Mouse (Mus musculus) limb, embryonic 11.5 days (tissue): ENCODE data around the gene Trim44. TPM values are rescaled to one million over a fixed set of nuclear protein-coding genes. Genes with fewer than 3 reads are reported as not detected.

Source experiments
- ATAC-seq: fragments of 200-750 bp; cut with Nextera tagmentation; 2 replicates; pipeline ENCODE4 v1.8.0; 2017; ENCODE audit warnings: low read depth; ENCODE audit not compliant: insufficient number of reproducible peaks, low FRiP score, low TSS enrichment
- DNase-seq: peaks from one replicate; pipeline ENCODE4 v3.0.0-alpha.2; 2015; ENCODE audit warnings: low spot score
- H3K27ac ChIP-seq: fragments of 300-500 bp; sonication (generic); replicated peaks from 2 replicates; pipeline ENCODE4 v1.5.1; 2014; ENCODE audit warnings: low read depth, mild to moderate bottlenecking, low read length
- H3K27me3 ChIP-seq: fragments of 300-500 bp; sonication (generic); 2 replicates; pipeline ENCODE4 v1.6.1; 2014; ENCODE audit warnings: mild to moderate bottlenecking, low read length, mixed read lengths; ENCODE audit not compliant: control insufficient read depth, insufficient read depth
- H3K36me3 ChIP-seq: fragments of 300-500 bp; sonication (generic); 2 replicates; pipeline ENCODE4 v1.6.1; 2014; ENCODE audit warnings: mild to moderate bottlenecking, low read length, moderate library complexity, mixed read lengths; ENCODE audit not compliant: control insufficient read depth, insufficient read depth
- H3K4me1 ChIP-seq: fragments of 300-500 bp; sonication (generic); 2 replicates; pipeline ENCODE4 v1.6.1; 2014; ENCODE audit warnings: low read length, mixed read lengths; ENCODE audit not compliant: control insufficient read depth, insufficient read depth
- H3K4me2 ChIP-seq: fragments of 300-500 bp; sonication (generic); 2 replicates; pipeline ENCODE4 v1.6.1; 2014; ENCODE audit warnings: low read depth, mild to moderate bottlenecking, moderate library complexity; ENCODE audit not compliant: severe bottlenecking
- H3K4me3 ChIP-seq: fragments of 300-500 bp; sonication (generic); 2 replicates; pipeline ENCODE4 v1.5.1; 2014; ENCODE audit warnings: low read depth, low read length
- H3K9ac ChIP-seq: fragments of 300-500 bp; sonication (generic); 2 replicates; pipeline ENCODE4 v1.6.1; 2014; ENCODE audit warnings: mild to moderate bottlenecking, low read length
- H3K9me3 ChIP-seq: fragments of 300-500 bp; sonication (generic); 2 replicates; pipeline ENCODE4 v1.6.1; 2016; ENCODE audit warnings: low read length; ENCODE audit not compliant: control insufficient read depth
- WGBS: fragments of 180-500 bp; shearing (Covaris S2); extraction: QIAGEN DNeasy Blood & Tissue Kit; methylation state at CpG from one replicate; pipeline ENCODE4 v1.1.7; 2014; 5-methylcytosine and 5-hydroxymethylcytosine counted together
- polyA plus RNA-seq: library from polyadenylated mRNA; unstranded; fragments of >200 nt; fragmentation: Nextera tagmentation; extraction: Ambion mirVana; gene quantifications from 2 replicates; pipeline ENCODE4 v1.2.1, GENCODE M21; 2014

Trim44 gene
- polyA plus RNA-seq, 1 experiment from 2014 or later: 38.9 TPM

DNA sequence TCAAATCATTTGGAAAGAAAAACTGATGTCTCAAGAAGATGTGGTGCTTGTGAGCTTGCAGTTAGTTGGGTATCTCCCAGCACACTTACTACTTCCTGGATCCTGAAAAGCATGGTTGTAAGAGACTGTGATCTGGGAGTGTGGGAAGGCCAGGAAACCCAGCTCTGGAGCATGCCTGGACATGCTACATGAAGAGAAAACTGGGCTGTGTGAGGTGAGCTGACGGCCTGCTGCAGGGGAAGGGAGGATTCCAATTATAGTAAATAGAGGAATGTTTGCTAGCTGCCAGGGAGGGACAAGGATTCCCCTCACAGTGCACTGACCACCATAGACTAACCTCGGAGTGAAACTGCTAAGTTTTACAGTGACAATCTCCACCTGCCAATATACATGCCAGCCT lies 104.4 kb downstream of the Trim44 start:
- Histone ChIP-seq H3K9me3 (no peaks in the 10 kb centered on the region), H3K4me1 (no peaks in the 10 kb centered on the region), H3K4me2 (no peak overlapping the region), H3K27me3 (no peaks in the 10 kb centered on the region), H3K36me3 (no peaks in the 10 kb centered on the region), H3K4me3 (no peak overlapping the region), H3K9ac (no peak overlapping the region), H3K27ac (no peak overlapping the region)
- 79% methylated on average over 2 of the region's 2 CpGs for WGBS
- DNase-seq: no peak
- ATAC-seq: no peak

GRCm38 (mm10) chr2:102302532-102302931 lies 105.1 kb downstream of the Trim44 start:
- Histone ChIP-seq H3K27me3 (no peaks in the 10 kb centered on the region), H3K9me3 (no peaks in the 10 kb centered on the region), H3K9ac (no peak overlapping the region), H3K4me2 (no peak overlapping the region), H3K4me1 (no peaks in the 10 kb centered on the region), H3K4me3 (no peak overlapping the region), H3K27ac (no peak overlapping the region), H3K36me3 (no peaks in the 10 kb centered on the region)
- no peak for DNase-seq
- WGBS: 94% methylated on average over 1 of the region's 1 CpGs
- no peak for ATAC-seq

GRCm38 (mm10) chr2:102294827-102295270 lies 112.8 kb downstream of the Trim44 start:
- ATAC-seq: no peak
- peak; percentile 45 for DNase-seq
- Histone ChIP-seq H3K4me1 (peaks cover 9% of the 10 kb centered on the region), H3K4me2 (no peak overlapping the region), H3K27ac (no peak overlapping the region), H3K4me3 (no peak overlapping the region), H3K9me3 (no peaks in the 10 kb centered on the region), H3K27me3 (no peaks in the 10 kb centered on the region), H3K36me3 (no peaks in the 10 kb centered on the region), H3K9ac (no peak overlapping the region)
- 27% methylated on average over 6 of the region's 6 CpGs for WGBS

- H3K27ac ChIP-seq: no peak overlapping the region
- peaks cover 9% of the 10 kb centered on the region for H3K4me1 ChIP-seq
- no peaks in the 10 kb centered on the region for H3K36me3 ChIP-seq
- no peak overlapping the region for H3K9ac ChIP-seq
- no peak overlapping the region for H3K4me2 ChIP-seq
- no peaks in the 10 kb centered on the region for H3K27me3 ChIP-seq
- WGBS: 76% methylated on average over 1 of the region's 1 CpGs
- no peaks in the 10 kb centered on the region for H3K9me3 ChIP-seq
- no peak overlapping the region for H3K4me3 ChIP-seq
- DNase-seq: no peak
- peak; percentile 54; the same call in 1 of the 2 replicates for ATAC-seq
Observed at GRCm38 (mm10) chr2:102293181-102293580, 114.4 kb downstream of the Trim44 start.

DNA sequence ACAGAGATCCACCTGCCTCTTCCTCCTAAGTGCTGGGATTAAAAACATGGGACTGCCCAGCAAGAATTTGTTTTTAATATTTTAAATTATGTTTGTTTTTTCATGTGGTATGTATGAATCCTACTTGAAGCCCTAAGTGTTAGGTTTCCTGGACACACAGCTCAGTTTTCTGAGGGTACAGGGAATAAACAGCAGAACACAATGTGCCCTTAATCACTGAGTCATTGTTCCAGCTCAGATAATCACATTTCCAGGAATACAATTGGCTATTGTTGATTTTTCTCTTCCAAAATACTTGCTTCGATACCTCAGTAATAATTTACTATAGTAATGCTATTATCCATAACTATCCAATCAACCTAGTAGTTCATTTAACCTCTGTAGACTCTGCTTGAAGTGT lies 115.6 kb downstream of the Trim44 start:
- Histone ChIP-seq H3K36me3 (no peaks in the 10 kb centered on the region), H3K27ac (no peak overlapping the region), H3K27me3 (no peaks in the 10 kb centered on the region), H3K4me3 (no peak overlapping the region), H3K9ac (no peak overlapping the region), H3K9me3 (no peaks in the 10 kb centered on the region), H3K4me1 (peaks cover 9% of the 10 kb centered on the region), H3K4me2 (no peak overlapping the region)
- DNase-seq (no peak), ATAC-seq (no peak)
- 90% methylated on average over 1 of the region's 1 CpGs for whole genome bisulfite sequencing

GRCm38 (mm10) chr2:102291533-102291932 lies 116.1 kb downstream of the Trim44 start:
- H3K36me3 ChIP-seq: no peaks in the 10 kb centered on the region
- DNase-seq: peak; percentile 8
- peaks cover 9% of the 10 kb centered on the region for H3K4me1 ChIP-seq
- no peak for ATAC-seq
- H3K27ac ChIP-seq: no peak overlapping the region
- no peaks in the 10 kb centered on the region for H3K27me3 ChIP-seq
- 79% methylated on average over 2 of the region's 2 CpGs for WGBS
- no peaks in the 10 kb centered on the region for H3K9me3 ChIP-seq
- no peak overlapping the region for H3K9ac ChIP-seq
- H3K4me3 ChIP-seq: no peak overlapping the region
- H3K4me2 ChIP-seq: no peak overlapping the region

GRCm38 (mm10) chr2:102290041-102290440 lies 117.6 kb downstream of the Trim44 start:
- WGBS: 56% methylated on average over 5 of the region's 5 CpGs
- DNase-seq (peak; percentile 81), ATAC-seq (no peak)

DNA sequence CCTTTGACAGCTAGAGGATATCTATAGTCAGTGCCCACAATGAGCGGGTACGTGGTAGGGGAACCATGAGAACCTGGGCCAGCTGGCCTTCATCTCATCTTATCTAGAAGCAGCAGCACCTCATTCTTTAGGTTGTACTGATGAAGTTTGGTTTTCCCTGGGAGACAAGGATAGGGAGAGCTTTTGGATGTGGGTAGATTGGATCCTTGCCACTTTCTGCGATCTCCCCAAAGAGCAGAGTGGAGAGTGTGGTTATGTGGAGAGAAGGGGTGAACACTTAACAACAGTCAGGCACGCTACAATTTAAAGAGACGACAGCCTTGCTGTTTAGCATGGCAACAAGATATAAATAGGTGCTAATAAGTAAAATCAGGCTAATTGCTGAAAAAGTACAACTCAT lies 119.0 kb downstream of the Trim44 start:
- DNase-seq: no peak
- Histone ChIP-seq H3K27me3 (no peaks in the 10 kb centered on the region), H3K9me3 (no peaks in the 10 kb centered on the region), H3K4me2 (no peak overlapping the region), H3K27ac (no peak overlapping the region), H3K4me3 (no peak overlapping the region), H3K36me3 (no peaks in the 10 kb centered on the region), H3K9ac (no peak overlapping the region), H3K4me1 (peaks cover 5% of the 10 kb centered on the region)
- no peak for ATAC-seq
- WGBS: 88% methylated on average over 5 of the region's 5 CpGs

More at GRCm38 (mm10) chr2:102290041-102290440, 117.6 kb downstream of the Trim44 start:
- Histone ChIP-seq H3K4me2 (no peak overlapping the region), H3K27ac (no peak overlapping the region), H3K36me3 (no peaks in the 10 kb centered on the region), H3K9ac (no peak overlapping the region), H3K4me1 (peaks cover 8% of the 10 kb centered on the region), H3K4me3 (no peak overlapping the region), H3K27me3 (no peaks in the 10 kb centered on the region), H3K9me3 (no peaks in the 10 kb centered on the region)

DNA sequence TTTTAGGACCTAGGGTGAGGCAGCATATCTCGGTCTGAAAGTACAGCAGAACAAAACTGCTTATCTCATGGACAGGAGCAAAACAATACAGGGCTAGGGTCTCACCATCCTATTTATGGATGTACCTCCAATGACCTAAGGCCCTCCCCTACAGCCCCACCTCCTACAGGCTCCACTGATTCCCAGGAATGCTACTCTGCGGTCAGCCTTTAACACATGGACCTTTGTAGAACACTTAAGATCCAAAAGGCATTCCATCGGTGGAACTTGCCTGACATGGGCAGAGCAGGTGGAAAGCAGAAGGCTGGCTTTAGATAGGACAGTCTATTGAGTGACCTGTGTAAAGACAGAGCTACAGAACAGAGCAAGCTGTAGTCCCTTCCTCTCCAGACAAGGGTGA lies 120.3 kb downstream of the Trim44 start:
- WGBS: 74% methylated on average over 3 of the region's 3 CpGs
- no peak for ATAC-seq

More for the DNA sequence above, 120.3 kb downstream of the Trim44 start:
- Histone ChIP-seq H3K4me2 (no peak overlapping the region), H3K9ac (no peak overlapping the region), H3K4me1 (no peaks in the 10 kb centered on the region), H3K27me3 (no peaks in the 10 kb centered on the region), H3K4me3 (no peak overlapping the region), H3K27ac (no peak overlapping the region), H3K36me3 (no peaks in the 10 kb centered on the region), H3K9me3 (no peaks in the 10 kb centered on the region)
- DNase-seq: no peak
